Mouse (Mus musculus) adrenal gland, adult (tissue): Measurements from ENCODE around the gene Ibtk.
"Not testable (repeated sequence)": the region's sequence is repeated elsewhere in the genome, so short reads cannot be mapped to it uniquely, and the experiment has no call there.

Source experiments
- DNase-seq, 2 experiments: peaks; one replicate each; pipeline ENCODE4 v3.0.0; 2022 to 2023; ENCODE audit warnings: low spot score in 1 of 2; ENCODE audit not compliant: inconsistent age in 2 of 2

Ibtk gene

DNA sequence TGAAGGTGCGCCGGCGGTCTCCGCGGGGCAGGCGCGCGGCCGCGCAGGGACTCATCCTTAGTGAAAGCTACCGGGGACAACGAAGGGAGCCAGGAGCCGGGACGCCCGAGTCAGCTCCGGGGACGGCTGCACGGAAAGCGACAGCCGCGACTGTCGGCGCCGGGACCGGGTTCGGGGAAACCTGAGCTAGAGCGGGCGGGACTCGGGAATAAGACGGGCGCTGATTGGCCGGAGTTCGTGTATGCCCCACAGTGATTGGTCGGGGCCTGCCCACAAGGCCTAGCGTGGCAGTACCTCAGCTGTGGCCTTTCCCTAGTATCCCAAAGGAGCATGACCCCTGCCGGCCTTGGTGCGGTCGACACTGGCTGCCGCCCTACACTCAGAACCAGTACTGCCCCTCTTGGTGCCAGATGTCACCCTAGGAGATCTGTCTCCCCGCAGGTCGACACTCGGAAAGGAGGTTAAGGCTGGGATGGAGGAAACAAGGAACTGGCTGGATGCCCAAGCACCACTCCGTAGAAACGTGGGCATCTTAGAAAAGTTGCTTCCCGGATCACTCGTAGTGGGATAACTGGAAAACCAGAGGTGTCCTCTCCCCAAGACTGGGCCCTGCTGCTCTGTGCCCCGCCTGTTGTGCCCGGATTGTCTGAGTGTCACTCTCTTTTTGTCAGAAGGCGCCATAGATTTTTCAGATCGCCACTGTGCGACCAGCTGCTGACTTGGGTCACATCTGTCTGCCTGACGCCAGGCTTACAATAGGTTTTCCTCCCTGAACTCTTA lies at the start of gene Ibtk:
Gene Ibtk, minus strand, starts transcription at position 193 of the 780 bp plus-strand sequence.
- peak; percentile 98 to 100 for DNase-seq

DNA sequence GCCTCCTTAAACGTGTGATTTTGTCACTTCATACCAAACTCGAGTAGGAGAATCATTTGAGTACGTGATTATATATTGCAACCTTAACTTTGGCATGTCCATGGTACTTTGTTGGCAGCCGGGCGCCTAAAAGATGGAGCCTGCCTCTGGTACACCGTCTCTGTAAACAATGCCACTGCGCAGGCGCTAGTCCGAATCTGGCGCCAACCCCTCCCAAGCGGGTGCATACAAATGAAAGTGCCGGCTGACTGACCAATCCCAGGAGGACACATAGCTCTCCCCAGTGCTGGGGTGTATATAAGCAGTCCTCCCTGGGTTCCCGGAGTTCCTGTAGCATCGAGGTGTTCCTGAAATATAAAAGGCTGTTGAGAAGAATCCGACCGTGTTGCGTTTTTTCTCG lies 42.4 kb upstream of the Ibtk start:
- not testable (repeated sequence) for DNase-seq

DNA sequence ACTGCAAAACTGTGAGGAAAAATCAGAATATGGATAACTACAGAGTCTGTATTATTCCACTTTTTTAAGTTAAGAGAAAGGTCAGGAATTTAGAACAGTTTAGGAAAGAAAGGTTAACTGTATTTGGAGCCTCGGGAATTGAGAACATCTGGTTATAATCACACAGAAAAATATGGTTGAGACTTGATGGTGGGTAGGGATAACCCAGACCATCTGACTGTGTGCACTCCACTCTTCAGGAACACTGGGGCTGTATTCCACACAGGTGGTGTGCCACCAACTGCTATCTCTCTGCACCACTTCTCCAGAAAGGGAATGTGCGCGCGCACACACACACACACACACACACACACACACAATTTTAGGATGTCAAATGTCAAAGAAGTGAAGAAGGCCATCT lies 31.1 kb upstream of the Ibtk start:
- DNase-seq, result no peak

DNA sequence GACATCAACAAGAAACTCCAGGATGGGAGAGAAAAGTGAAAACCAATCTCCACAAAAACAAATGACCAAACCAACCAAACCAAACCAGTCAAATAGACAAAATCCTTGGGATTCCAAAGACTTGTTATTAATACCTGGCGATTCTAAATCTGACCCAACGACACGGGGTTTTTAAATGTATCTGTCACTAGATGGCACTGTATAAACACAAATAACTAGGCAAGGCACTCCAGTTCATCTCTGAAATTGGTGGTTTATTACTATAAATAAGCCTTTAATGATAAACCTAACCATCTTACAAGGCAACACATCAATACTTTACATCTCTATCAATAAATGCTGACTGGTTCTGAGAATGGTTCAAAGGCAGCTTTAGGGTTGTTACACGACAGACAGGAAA lies 30.3 kb upstream of the Ibtk start:
- DNase-seq, result peak in 1 of 2 experiments; percentile 64

DNA sequence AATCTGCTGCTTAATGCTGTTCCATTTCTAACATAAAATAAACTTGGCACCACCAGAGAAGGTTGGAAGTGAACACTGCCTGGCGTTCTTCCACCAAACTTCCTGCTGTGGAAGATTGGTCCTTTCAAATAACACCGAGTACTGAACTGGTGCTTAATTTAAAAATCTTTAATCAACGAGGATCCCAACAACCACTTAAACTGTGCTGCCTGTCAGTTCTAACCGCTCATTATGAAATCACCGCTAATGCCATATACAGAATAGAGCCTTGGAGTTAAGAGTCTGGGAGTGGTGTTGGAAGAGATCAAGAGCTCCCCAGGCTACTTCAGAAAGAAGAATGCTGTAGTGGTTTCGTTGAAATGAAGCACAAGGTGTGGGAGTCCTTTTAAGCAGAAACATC lies 28.4 kb upstream of the Ibtk start:
- no peak for DNase-seq

DNA sequence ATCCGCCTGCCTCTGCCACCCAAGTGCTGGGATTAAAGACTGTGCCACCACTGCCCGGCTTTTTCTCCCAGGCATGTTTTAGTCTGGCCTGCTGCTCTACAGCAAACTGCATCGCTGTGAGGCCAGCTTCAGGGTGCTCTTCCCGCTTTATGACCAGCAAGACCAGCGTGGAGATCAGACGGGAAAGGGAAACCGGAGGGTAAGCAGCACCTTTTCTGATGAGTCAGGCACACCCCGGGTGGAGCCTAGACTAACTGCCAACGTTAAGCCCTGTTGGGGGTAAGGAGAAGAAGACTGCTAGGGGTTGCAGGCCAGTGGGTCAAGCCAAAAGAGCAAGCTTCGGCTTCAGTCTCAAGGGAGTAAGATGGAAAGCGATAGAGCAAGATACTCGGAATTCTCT lies 23.1 kb upstream of the Ibtk start:
- DNase-seq, result no peak

DNA sequence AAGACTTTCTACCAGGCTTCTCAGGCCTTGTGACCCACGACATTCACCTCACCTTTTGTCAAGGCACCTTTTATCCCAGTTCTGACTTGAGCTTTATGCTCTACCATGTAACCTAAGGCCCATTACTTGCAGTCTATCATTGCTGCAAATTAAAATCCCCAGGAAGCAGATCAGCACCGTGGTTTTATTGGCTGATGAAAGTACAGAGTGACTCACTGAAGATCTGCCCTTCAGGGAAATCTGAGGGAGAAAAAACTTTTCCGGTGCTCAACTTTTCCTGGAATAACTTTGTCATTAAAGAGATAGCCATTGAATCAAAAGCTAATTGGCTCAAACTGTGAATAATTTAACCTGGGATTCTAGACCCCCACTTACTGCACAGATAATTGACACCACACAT lies 22.3 kb upstream of the Ibtk start:
- DNase-seq, result peak in 1 of 2 experiments; percentile 67

DNA sequence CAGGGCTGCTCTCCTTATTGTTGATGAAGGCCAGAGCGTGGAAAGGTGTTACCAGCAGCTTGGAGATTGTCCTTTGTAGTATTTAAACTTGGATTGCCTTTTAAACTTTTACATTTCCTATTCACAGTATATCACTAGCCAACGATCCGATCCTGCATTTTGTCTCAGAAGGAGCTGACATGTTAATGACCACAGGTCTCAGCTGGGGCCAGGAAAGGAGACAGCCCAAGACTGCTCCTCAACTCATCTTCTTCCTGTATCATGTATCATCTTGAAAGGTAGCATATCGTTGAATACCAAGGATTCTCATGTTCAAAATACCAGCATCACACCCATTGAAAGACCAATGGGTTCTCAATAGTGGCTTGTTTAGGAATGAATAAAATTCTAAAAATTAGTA lies 21.2 kb upstream of the Ibtk start:
- no peak for DNase-seq

DNA sequence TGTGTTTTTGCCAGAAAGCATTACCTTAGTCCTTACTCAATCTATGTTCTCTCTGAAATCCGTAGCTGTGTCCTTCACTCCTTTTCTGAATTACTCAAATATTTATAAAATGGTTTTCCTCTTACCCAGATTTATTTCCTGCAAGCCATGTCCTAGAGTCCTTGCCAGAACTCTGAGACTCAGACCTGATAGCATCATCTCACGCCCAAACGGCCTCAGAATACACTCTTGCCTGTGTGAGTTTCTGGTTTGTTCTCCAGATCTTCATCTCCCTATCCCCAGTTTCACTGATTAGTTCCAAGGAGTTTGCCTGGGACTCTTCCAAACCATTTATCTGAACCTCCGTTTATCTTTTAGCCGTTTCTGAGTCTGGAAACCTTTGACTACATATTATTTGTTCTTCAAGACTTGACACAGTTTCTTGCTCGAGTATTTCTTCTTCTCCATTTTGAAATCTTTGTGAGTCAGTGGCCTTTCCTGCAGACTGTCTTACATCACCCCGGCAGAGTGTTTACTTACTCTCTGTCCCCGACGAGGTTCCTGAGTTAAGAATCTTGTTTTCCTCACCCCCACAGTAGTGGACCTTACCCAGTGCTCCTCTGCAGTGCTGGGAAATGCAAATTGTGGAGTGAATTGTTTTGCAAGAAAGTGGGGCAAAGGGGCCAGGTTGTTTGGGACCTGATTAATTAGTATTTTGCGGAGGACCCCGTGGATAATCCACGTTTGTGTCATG lies 20.1 kb upstream of the Ibtk start:
- peak in 1 of 2 experiments; percentile 49 for DNase-seq

DNA sequence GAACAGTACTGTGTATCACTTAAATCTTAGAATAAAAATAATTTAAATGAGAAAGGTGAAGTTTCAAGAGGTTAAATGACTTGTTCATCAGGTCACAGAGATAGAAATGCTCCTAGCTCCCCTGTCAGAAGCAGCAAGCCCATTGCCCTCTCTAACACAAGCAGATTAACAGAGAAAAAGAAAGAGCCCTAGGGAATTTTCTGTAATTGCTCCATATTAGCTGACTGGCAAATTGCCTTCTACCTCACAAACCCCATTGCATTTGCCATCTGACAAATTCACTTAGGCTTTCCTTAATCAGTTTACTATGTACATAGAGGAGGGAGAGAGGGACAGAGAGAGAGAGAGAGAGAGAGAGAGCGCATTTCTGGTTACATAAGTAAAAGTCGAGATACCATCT lies 18.1 kb upstream of the Ibtk start:
- DNase-seq, result no peak

DNA sequence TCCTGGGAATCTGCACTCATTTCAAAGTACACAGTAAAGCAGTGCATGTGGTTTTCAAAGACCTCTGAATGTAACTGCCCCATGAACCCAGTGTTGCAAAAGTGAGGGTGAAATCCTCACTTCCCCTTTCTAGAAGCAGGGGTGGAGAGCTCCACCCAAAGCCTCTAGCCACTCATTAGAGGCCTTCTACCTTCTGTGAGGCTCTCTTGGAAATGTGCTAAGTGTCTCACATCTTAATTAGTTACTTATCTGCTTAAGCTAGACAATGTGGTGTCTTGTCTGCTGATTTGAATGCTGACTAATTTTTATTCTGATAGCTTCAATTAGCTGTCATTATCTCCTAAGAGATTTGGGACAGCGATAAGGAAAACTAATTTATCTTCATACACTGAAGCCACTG lies 13.3 kb upstream of the Ibtk start:
- DNase-seq, result no peak

DNA sequence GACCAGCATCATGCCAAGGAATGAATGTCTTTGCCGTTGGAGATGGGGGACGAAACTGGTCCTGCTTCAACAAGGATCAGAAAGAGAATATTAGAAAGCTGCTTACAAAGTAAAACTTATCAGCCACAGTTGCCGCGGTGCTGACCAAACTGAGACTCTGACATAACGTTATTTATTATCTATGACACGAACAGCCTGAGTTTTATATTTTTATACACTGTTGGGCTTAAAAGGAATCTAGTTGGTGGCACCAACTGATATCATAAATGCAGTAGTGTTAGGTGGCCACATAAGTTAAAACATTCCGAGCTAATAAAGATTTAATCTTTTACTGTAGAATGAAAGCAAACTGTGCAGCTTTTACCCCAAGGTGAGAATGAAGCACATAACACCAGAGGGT lies 1.7 kb upstream of the Ibtk start:
- DNase-seq, result no peak

DNA sequence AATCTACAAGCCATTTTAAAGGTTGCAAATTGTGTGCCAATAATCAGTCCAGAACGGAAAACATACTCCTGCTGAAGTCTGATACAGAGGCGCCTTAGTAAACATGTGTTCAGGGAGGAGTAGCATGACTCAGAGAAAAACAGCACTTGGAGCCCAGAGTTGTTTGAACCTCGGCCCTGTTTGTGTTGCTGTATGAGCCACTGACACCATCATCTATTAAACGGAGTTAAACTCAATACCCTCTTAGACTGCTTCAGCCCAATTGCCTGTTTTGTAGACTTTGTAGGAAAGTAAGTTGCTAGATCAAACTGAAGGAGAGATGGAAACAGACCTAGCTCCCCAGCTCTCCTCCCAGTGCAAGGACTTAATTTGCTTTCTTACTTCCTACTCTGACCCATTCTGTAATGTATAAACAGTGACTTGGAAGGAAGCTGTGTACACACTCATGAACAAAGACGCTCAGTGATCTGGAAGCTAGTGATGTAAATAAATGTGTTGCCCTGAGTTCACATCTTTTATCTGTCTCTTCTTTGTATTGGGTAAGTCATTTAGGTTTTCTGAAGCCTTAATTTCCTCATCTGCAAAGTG lies 882 bp upstream of the Ibtk start:
- no peak for DNase-seq

DNA sequence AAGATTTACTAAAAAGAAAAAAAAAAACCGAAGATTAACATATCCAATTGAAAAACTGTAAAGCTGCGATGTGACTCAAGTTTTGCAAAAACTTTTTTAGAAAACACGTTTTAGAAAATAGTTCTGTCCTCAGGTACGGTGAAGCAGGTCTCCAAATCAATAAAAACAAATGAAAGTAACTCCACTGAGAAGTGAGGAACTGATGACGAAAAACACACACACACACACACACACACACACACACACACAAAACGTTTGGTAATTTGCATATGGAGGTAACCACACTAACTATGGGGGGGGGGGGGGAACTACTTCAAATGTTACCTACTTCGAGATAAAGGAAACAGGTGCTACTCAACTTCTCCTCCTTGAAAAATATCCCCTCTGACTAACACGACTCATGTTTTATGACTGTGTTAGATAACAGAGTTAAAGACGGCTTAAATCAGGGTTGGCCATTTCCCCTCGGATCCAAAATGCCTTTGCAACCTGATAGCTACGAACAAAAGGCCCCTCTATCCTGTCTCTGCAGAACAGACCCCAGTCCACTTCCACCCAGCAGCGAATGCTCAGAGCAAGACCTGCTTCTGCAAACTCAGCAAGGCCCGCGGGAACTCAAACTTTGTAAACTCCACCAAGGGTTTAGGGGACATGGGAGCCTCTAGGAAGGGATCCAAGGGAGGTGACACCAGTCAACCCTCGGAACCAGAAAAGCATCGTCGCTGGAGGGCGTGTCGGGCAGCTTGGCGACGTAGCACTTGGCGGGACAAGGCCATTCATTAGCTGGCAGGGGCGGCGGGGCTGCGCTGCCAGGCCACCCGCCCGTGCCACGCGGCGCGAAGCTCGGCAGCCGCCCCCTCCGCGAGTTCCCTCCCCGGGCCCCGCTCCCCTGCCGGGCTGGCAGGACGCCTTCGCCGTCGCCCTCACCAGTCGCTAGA lies 661 bp downstream of the Ibtk start:
- peak; percentile 86 to 96 for DNase-seq

DNA sequence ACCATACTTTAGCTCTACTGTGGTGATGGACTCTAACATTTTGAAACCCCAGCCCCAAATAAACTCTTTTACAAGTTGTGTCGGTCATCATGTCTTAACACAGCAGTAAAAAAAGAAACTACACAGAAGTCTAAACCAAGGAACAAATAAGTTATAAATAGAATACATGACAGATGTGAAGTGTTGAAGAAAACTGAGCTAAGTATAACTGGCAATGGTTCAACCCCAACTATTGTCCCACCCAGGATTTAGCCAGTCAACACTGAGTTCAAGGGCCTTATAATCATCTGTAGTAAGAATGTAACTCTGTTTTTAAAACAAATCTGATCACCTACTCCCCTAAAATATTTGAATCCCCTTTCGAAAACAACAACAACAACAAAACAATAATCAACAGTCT lies 3.6 kb downstream of the Ibtk start:
- no peak for DNase-seq

DNA sequence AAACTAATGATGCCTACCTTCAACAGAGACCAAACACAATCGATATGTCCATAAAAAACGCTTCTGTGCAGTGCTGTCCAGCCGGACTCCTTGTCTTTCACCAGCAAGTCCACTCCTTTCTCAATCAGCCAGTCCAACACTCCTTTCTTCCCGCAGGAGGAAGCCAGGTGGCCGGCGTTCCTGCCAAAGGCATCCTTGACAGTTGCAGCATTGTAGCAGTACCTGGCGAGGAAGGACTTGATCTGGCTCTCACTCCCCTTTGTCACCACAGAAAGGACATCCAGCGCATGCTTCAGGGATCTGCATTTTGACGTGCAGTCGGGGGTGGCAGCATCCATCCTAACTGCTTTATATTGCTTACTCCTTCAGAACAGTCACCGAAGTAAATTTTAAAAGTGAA lies 5.8 kb downstream of the Ibtk start:
- DNase-seq, result no peak

DNA sequence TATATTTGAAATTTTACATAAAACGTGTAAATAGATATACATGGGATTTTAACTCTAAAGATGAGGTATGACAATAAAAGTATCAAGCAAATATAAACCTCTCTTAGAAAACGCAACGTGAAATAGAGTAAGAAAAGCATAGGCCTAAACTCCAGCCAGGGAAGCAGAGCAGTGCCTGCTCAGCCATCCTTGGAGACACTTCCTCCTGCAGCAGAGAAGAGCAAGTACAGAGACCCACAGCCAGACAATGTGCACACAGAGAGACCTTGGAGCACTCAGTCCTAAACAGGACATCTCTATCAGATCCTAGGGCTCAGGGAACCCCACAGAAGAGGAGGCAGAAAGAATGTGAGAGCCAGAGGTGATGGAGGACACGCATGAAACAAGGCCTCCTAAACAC lies 7.0 kb downstream of the Ibtk start:
- DNase-seq, result no peak

DNA sequence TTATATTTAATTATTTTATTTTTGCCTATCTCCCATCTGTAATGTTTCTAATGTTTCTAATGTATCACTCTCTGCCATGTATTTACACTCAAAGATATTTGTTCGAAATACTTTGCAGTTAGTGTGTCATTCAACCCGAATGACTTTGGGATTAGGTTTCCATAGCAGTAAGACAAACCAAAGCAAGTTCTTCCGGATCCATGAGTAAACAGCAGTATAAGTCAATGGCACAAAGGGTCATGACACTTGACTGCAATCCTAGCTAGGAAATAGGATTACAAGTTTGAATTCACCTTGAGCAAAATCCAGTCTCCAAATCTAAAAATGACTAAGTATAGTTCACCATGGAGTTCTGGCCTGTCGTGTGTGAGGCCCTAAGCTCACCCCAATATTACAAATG lies 9.9 kb downstream of the Ibtk start:
- no peak for DNase-seq

DNA sequence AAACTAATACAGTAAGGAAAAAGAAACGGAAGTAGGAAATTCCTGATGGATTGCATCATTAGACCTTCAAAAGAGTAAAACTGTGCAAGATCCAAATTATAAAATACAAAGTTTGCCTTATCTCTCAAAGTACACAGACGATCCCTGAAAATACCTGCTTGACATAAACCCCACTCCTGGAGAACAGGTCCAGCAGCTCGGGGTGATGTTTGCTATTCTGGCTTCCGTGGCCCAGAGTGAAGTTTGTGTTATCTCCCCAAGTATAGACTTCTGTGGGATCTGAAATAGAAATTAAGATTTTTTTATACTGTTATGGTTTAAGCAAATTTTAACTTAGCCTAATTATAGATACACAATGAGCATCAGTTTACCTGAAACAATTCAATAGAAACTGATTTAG lies 14.3 kb downstream of the Ibtk start:
- no peak for DNase-seq

DNA sequence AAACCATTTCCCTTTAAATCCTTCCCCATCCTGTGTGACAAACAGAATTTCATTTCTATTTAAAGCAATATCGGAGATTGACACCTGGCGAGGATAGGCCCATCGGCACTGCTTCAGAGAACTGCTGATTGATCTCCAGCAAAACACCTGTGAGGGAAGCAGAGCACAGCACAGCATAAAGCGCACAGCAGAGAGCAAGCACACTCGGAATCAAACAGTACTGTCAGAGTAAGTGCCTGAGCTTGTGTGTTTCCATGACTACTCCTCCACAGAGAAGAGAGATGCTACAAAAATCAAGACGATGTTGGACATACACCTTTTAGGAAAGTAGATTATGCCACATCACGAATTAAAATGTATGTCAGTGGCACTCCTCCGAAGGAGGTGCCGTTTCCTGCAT lies 25.1 kb downstream of the Ibtk start:
- DNase-seq, result no peak

DNA sequence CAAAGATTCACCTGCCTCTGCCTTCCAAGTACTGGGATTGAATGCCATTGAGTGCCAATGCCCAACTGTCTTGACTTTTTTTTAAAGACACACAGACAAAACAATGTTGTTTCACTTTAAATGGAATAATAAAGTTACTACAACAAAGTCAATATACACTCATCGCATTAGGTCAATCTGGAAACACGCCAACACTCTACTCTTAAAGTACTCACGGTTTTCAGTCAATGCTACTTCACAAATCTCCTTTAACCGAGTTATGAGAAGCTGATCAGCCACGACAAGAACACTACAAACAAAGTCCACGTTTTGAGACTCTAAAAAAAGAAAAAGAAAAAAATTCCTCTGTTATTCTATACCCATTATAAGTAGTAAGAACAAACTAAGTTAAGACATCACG lies 31.8 kb downstream of the Ibtk start:
- no peak for DNase-seq
